Mouse (Mus musculus): ENCODE measurements around the gene Dgcr8.

DNA sequence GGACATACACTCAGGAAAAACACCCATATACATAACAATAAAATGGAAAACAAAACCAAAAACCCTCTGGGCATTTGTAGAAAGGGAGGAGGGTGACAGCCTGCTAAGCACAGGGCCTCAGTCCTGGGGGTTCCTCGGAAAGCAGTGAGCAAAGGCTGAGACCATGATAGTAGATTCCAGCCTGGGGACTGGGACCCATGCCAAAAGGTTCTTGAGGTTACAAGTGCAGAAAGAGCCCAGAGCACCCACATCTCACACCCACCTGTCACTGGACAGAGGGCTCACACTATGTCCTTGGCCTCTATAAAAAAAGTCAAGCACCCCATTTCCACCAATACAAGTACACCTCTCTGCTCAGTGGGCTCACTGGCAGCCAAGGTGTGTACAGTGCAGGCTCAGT is 39.5 kb upstream of the Dgcr8 start:
- no peak for TF ChIP-seq CTCF (IDR thresholded peaks at IDR 0.05; ENCODE audit: insufficient read depth, low read length)
- TF ChIP-seq POLR2A (IDR thresholded peaks at IDR 0.05; ENCODE audit: borderline replicate concordance, extremely low read depth, low read depth, low read length) = no peak

All from lung, adult 2 months (tissue).